Mouse (Mus musculus): Measurements from ENCODE around the gene Dvl3.

GRCm38 (mm10) chr16:20474211-20474610 is 42.6 kb upstream of the Dvl3 start:
- TF ChIP-seq CTCF (conservative IDR thresholded peaks at IDR 0.05 in 1 of 2, IDR thresholded peaks at IDR 0.05 in 1 of 2; ENCODE audit: low read depth in 2 of 2, low read length in 2 of 2): no peak
- no peak for TF ChIP-seq CHD1 (IDR thresholded peaks at IDR 0.05; ENCODE audit: low read depth, low read length)
- no peak for TF ChIP-seq USF1 (IDR thresholded peaks at IDR 0.05; ENCODE audit: low read depth, low read length)
- TF ChIP-seq BHLHE40 (IDR thresholded peaks at IDR 0.05; ENCODE audit: low read depth, low read length): no peak
- no peak for TF ChIP-seq PAX5 (IDR thresholded peaks at IDR 0.05; ENCODE audit: low read length)
- TF ChIP-seq POLR2A (IDR thresholded peaks at IDR 0.05; ENCODE audit: low read depth, low read length): no peak
- no peak for TF ChIP-seq TBP (conservative IDR thresholded peaks at IDR 0.05; ENCODE audit: low read depth, low read length)
- TF ChIP-seq MYC (IDR thresholded peaks at IDR 0.05; ENCODE audit: low read depth, low read length): no peak
- TF ChIP-seq EP300 (IDR thresholded peaks at IDR 0.05; ENCODE audit: low read length): no peak
- no peak for TF ChIP-seq POLR2AphosphoS2 (IDR thresholded peaks at IDR 0.05; ENCODE audit: low read depth, low read length)
- no peak for TF ChIP-seq CHD2 (IDR thresholded peaks at IDR 0.05; ENCODE audit: low read length)
- no peak for TF ChIP-seq UBTF (IDR thresholded peaks at IDR 0.05; ENCODE audit: low read depth, low read length)
- no peak for TF ChIP-seq TCF12 (IDR thresholded peaks at IDR 0.05; ENCODE audit: low read depth, low read length)

Data from CH12.LX (cell line).